Mouse (Mus musculus) CH12.LX (cell line): ENCODE results near the gene Dctpp1. TPM values are rescaled to one million over a fixed set of nuclear protein-coding genes. Genes with fewer than 3 reads are reported as not detected.

Experiments
- DNase-seq: peaks from one replicate; pipeline ENCODE4 v3.0.0-alpha.2; 2013; ENCODE audit errors: extremely low read depth
- H3K27ac ChIP-seq: 2 replicates; pipeline ENCODE4 v1.5.1; 2012; ENCODE audit warnings: low read depth, mild to moderate bottlenecking, control low read depth, moderate library complexity; ENCODE audit not compliant: insufficient read depth
- H3K27me3 ChIP-seq: replicated peaks from 2 replicates; pipeline ENCODE3; 2012; ENCODE audit warnings: inconsistent platforms
- H3K36me3 ChIP-seq, 2 experiments: replicated peaks in 1 of 2; 2 replicates each; pipeline versions ENCODE3 to v1.6.1; 2012; ENCODE audit warnings: inconsistent platforms in 1 of 2, low read length in 1 of 2, mild to moderate bottlenecking in 1 of 2, mixed read lengths in 1 of 2, moderate library complexity in 1 of 2; ENCODE audit not compliant: control insufficient read depth in 1 of 2, insufficient read depth in 1 of 2
- H3K4me1 ChIP-seq, 2 experiments: 2 replicates each; pipeline ENCODE4 v1.6.1; 2012; ENCODE audit warnings: inconsistent platforms in 1 of 2, moderate library complexity in 1 of 2; ENCODE audit not compliant: insufficient read depth in 2 of 2, control insufficient read depth in 1 of 2
- H3K4me2 ChIP-seq: 2 replicates; pipeline ENCODE4 v1.6.1; 2012; ENCODE audit warnings: low read depth, mild to moderate bottlenecking, control low read depth; ENCODE audit not compliant: poor library complexity, insufficient read depth, severe bottlenecking
- H3K4me3 ChIP-seq, 3 experiments: fragments of 150-350 bp in 1 of 3; sonication (generic) in 1 of 3; replicated peaks in 1 of 3; 2 replicates each; pipeline versions ENCODE3 to v1.5.1; 2011 to 2012; ENCODE audit warnings: low read depth in 2 of 3, low read length in 2 of 3, mild to moderate bottlenecking in 2 of 3, moderate library complexity in 2 of 3, control low read depth in 1 of 3, improper control_type of control experiment in 1 of 3, inconsistent platforms in 1 of 3, mixed read lengths in 1 of 3; ENCODE audit not compliant: poor library complexity in 1 of 3
- H3K79me2 ChIP-seq: replicated peaks from 2 replicates; pipeline ENCODE4 v1.6.1; 2012; ENCODE audit warnings: mild to moderate bottlenecking, moderate library complexity; ENCODE audit not compliant: control insufficient read depth, poor library complexity, insufficient read depth, severe bottlenecking; ENCODE audit errors: extremely low read depth
- H3K9ac ChIP-seq: 2 replicates; pipeline ENCODE4 v1.6.1; 2012; ENCODE audit warnings: low read depth, mild to moderate bottlenecking, control low read depth, moderate library complexity; ENCODE audit not compliant: insufficient read depth
- H3K9me3 ChIP-seq: replicated peaks from 2 replicates; pipeline ENCODE3; 2012; ENCODE audit warnings: low read length, inconsistent platforms, mixed read lengths
- BHLHE40 ChIP-seq: IDR thresholded peaks from 2 replicates; pipeline ENCODE4 v1.6.1; 2011; ENCODE audit warnings: mild to moderate bottlenecking, low read depth, low read length, improper control_type of control experiment
- CHD2 ChIP-seq: IDR thresholded peaks from 2 replicates; pipeline ENCODE4 v1.6.1; 2011; ENCODE audit warnings: low read length, improper control_type of control experiment
- E2F4 ChIP-seq: IDR thresholded peaks from 2 replicates; pipeline ENCODE4 v1.6.1; 2011; ENCODE audit warnings: low read depth, low read length, improper control_type of control experiment; ENCODE audit not compliant: insufficient replicate concordance
- ELF1 ChIP-seq: IDR thresholded peaks from 2 replicates; pipeline ENCODE4 v1.6.1; 2014; ENCODE audit warnings: low read depth, mild to moderate bottlenecking, inconsistent platforms, low read length, improper control_type of control experiment
- EP300 ChIP-seq: IDR thresholded peaks from 2 replicates; pipeline ENCODE4 v1.6.1; 2011; ENCODE audit warnings: low read length, improper control_type of control experiment
- ETS1 ChIP-seq: conservative IDR thresholded peaks from 2 replicates; pipeline ENCODE4 v1.6.1; 2012; ENCODE audit warnings: low read depth, mild to moderate bottlenecking, inconsistent platforms, low read length, improper control_type of control experiment, moderate library complexity
- HCFC1 ChIP-seq: IDR thresholded peaks from 2 replicates; pipeline ENCODE4 v1.6.1; 2012; ENCODE audit warnings: low read depth, mild to moderate bottlenecking, inconsistent platforms, low read length, improper control_type of control experiment
- IRF4 ChIP-seq: IDR thresholded peaks from 2 replicates; pipeline ENCODE4 v1.6.1; 2014; ENCODE audit warnings: low read depth, mild to moderate bottlenecking, inconsistent platforms, low read length, improper control_type of control experiment
- JUN ChIP-seq: IDR thresholded peaks from 2 replicates; pipeline ENCODE4 v1.6.1; 2011; ENCODE audit warnings: low read depth, mild to moderate bottlenecking, low read length, improper control_type of control experiment, moderate library complexity; ENCODE audit not compliant: insufficient read depth
- JUND ChIP-seq: conservative IDR thresholded peaks from 2 replicates; pipeline ENCODE4 v1.6.1; 2011; ENCODE audit warnings: low read depth, low read length, improper control_type of control experiment
- KAT2A ChIP-seq: IDR thresholded peaks from 2 replicates; pipeline ENCODE4 v1.6.1; 2012; ENCODE audit warnings: low read length, improper control_type of control experiment, inconsistent platforms; ENCODE audit not compliant: insufficient replicate concordance
- MAFK ChIP-seq: IDR thresholded peaks from 2 replicates; pipeline ENCODE4 v1.6.1; 2011; ENCODE audit warnings: low read length, improper control_type of control experiment; ENCODE audit not compliant: insufficient replicate concordance
- MAX ChIP-seq: IDR thresholded peaks from 2 replicates; pipeline ENCODE4 v1.6.1; 2011; ENCODE audit warnings: low read length, improper control_type of control experiment
- MAZ ChIP-seq: IDR thresholded peaks from 2 replicates; pipeline ENCODE4 v1.6.1; 2012; ENCODE audit warnings: low read depth, mild to moderate bottlenecking, inconsistent platforms, low read length, improper control_type of control experiment, moderate library complexity
- MEF2A ChIP-seq: IDR thresholded peaks from 2 replicates; pipeline ENCODE4 v1.6.1; 2014; ENCODE audit warnings: low read depth, mild to moderate bottlenecking, inconsistent platforms, low read length, improper control_type of control experiment, borderline replicate concordance
- NELFE ChIP-seq: IDR thresholded peaks from 2 replicates; pipeline ENCODE4 v1.6.1; 2011; ENCODE audit warnings: low read depth, low read length, improper control_type of control experiment
- NRF1 ChIP-seq: IDR thresholded peaks from 2 replicates; pipeline ENCODE4 v1.6.1; 2014; ENCODE audit warnings: low read depth, mild to moderate bottlenecking, inconsistent platforms, low read length, improper control_type of control experiment, moderate library complexity
- POLR2A ChIP-seq: IDR thresholded peaks from 2 replicates; pipeline ENCODE4 v1.6.1; 2011; ENCODE audit warnings: low read depth, mild to moderate bottlenecking, improper control_type of control experiment, low read length
- RAD21 ChIP-seq: IDR thresholded peaks from 2 replicates; pipeline ENCODE4 v1.6.1; 2011; ENCODE audit warnings: low read depth, mild to moderate bottlenecking, low read length, improper control_type of control experiment, moderate library complexity
- RCOR1 ChIP-seq: conservative IDR thresholded peaks from 2 replicates; pipeline ENCODE4 v1.6.1; 2012; ENCODE audit warnings: low read depth, mild to moderate bottlenecking, inconsistent platforms, low read length, improper control_type of control experiment
- SIN3A ChIP-seq: IDR thresholded peaks from 2 replicates; pipeline ENCODE4 v1.6.1; 2012; ENCODE audit warnings: low read length, improper control_type of control experiment, inconsistent platforms
- SMC3 ChIP-seq: IDR thresholded peaks from 2 replicates; pipeline ENCODE4 v1.6.1; 2011; ENCODE audit warnings: low read depth, low read length, improper control_type of control experiment
- TCF12 ChIP-seq: IDR thresholded peaks from 2 replicates; pipeline ENCODE4 v1.6.1; 2014; ENCODE audit warnings: low read depth, mild to moderate bottlenecking, inconsistent platforms, low read length, improper control_type of control experiment
- USF2 ChIP-seq: conservative IDR thresholded peaks from 2 replicates; pipeline ENCODE4 v1.6.1; 2011; ENCODE audit warnings: low read depth, low read length, improper control_type of control experiment
- ZMIZ1 ChIP-seq: IDR thresholded peaks from 2 replicates; pipeline ENCODE4 v1.6.1; 2012; ENCODE audit warnings: low read depth, mild to moderate bottlenecking, inconsistent platforms, low read length, improper control_type of control experiment
- dilution Hi-C: fragments of 300-500 bp; cut with MboI; formaldehyde crosslinking; loops from 2 replicates; pipeline ENCODE4 v1.14.3; 2020; ENCODE audit warnings: low sequenced_read_pairs; ENCODE audit not compliant: extremely low pct_unique_long_range_greater_than_20kb, extremely low pct_ligation_motif_present
- in situ Hi-C: fragments of 300-500 bp; cut with MboI; formaldehyde crosslinking; loops from 3 replicates; pipeline ENCODE4 v1.14.3; 2019; ENCODE audit warnings: low sequenced_read_pairs, low pct_ligation_motif_present, low pct_unique_long_range_greater_than_20kb, mixed read lengths
- polyA plus RNA-seq: library from polyadenylated mRNA; unstranded; fragments of >175 nt; gene quantifications from 2 replicates; pipeline ENCODE4 v1.2.1, GENCODE M21; 2012; ENCODE audit warnings: low read depth; ENCODE audit not compliant: insufficient read length
- total RNA-seq, 2 experiments: library from RNA; depleted of rRNA; stranded (reverse); fragments of 300-350 nt in 1 of 2; fragments of >200 nt in 1 of 2; gene quantifications; 2 replicates each; pipeline ENCODE4 v1.2.3; 2012 to 2014

The Dctpp1 gene
- total and polyA plus RNA-seq, 3 experiments: 197 to 296 (median 221) TPM

DNA sequence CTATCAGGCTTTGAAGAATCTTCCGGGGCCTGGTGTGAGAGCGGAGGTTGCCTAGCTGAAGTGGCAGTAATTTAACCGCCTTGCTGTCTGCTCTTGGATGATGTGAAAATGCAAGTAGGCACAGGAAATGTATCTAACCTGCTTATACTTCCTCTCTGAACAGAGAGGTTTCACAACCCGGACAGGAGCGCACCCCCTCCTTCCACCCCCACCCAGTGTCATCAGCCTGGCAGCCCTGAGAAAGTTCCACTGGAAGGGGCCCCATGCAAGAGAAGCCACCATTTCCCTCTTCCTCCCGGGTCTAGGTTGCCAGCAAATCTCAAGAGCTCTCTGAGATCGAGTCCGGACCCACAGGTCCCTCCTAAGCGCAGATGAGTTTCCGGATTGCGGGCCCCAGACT lies 35.6 kb upstream of the Dctpp1 start, which contains the start of gene Itgal (continued):
- TF ChIP-seq IRF4 (peak; percentile 92), MAX (peak; percentile 69; the same call in 1 of the 2 replicates), SMC3 (peak; percentile 24; the same call in 1 of the 2 replicates), KAT2A (0 out of 2 replicates have a peak, but pooled peaks have one; percentile 44), JUN (no peak), RCOR1 (peak; percentile 75; the same call in 1 of the 2 replicates), E2F4 (no peak), MAFK (peak; percentile 71), RAD21 (no peak; the same call in 1 of the 2 replicates), EP300 (peak; percentile 70; the same call in 1 of the 2 replicates)

- Histone ChIP-seq H3K79me2 (0 out of 2 replicates have a peak, but pooled peaks cover 5% of the 10 kb centered on the region), H3K4me1 (peaks cover 20 to 82% of the 10 kb centered on the region in 2 experiments), H3K36me3 (peaks cover 0 to 8% of the 10 kb centered on the region in 2 experiments), H3K9ac (peak overlapping the region; percentile 64), H3K27me3 (no peaks in the 10 kb centered on the region)
- peak; percentile 88 for DNase-seq
- TF ChIP-seq ELF1 (0 out of 2 replicates have a peak, but pooled peaks have one; percentile 37), POLR2A (peak; percentile 43), SIN3A (peak; percentile 66; the same call in 1 of the 2 replicates), ZMIZ1 (peak; percentile 20; the same call in 1 of the 2 replicates), HCFC1 (peak; percentile 17), BHLHE40 (peak; percentile 59; the same call in 1 of the 2 replicates), JUND (0 out of 2 replicates have a peak, but pooled peaks have one; percentile 59), EP300 (peak; percentile 92), MAZ (peak; percentile 72), JUN (peak; percentile 39; the same call in 1 of the 2 replicates), NELFE (0 out of 2 replicates have a peak, but pooled peaks have one; percentile 26), USF2 (no peak), CHD2 (no peak; the same call in 1 of the 2 replicates), KAT2A (no peak), ETS1 (peak; percentile 96), IRF4 (peak; percentile 88), RCOR1 (peak; percentile 79), TCF12 (peak; percentile 92), MEF2A (peak; percentile 54; the same call in 1 of the 2 replicates), NRF1 (no peak), MAX (peak; percentile 53; the same call in 1 of the 2 replicates)
- TF ChIP-seq, all 38 proteins: peak for 17
- Histone ChIP-seq H3K4me3 (peak overlapping the region in 2 of 3 experiments; percentile 5 to 26), H3K9me3 (no peaks in the 10 kb centered on the region), H3K4me2 (peak overlapping the region; percentile 76), H3K27ac (peak overlapping the region; percentile 99)
- dilution Hi-C loops (no loop called here), in situ Hi-C loops (no loop called here)
These were observed 29.6 kb upstream of the Dctpp1 start for GRCm38 (mm10) chr7:127290142-127290541.
